Mouse (Mus musculus): ENCODE results near the gene Adamtsl4. TPM values are rescaled to one million over a fixed set of nuclear protein-coding genes. Genes with fewer than 3 reads are reported as not detected.
A peak's percentile ranks its signal among the peaks of the same experiment; 100 is the strongest.

Gene Adamtsl4
- 0.13 TPM in 1 of 2 replicates, not detected in the other for total RNA-seq (2017)

DNA sequence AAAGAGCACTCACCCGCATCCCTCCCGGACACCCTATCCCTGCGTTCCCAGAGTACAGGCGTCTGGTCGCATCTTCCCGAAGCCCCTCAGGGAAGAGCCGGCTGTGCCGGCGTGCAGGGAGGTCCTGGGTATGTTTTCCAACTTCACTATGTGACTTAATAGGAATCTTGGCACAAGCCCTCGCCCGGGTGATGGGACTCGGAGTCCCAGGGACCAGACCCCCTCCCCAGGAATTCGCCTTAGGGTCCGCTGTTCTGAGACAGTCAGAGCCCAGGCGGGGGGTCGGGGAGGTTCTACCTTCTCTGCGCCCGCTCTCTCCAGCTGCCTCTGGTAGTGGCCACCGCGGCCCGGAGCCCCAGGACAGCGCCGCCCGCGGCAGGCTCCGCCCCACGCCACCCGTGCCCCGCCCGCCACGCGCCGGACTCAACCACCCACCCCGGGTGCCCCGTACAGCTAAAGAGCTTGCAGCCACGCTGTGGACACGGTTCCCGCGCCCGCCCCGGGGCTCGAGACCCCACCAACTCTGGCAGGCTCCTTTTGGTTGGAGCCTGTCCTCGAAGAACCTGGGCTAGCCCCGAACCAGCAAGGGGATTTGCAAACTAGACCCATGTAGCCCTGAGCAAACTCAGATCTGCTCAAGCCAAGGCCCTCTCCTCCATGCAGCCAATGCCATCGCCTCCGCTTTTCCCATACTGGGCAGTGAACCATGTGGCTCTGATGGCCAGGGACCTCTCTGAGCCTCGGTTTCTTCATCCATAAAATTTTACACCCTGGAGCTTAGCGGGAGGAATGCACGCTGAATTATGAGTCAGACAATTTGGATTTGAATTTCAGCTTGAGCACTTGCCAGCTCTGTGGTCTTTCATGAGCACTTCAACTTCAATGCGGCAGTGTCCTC lies at the start of gene Adamtsl4:
Gene Adamtsl4, minus strand, starts transcription at position 394 of the 898 bp plus-strand sequence.
- ATAC-seq (replicated peaks in 1 of 2; ENCODE audit: insufficient read depth in 1 of 2, low FRiP score in 2 of 2, low TSS enrichment in 1 of 2, low read depth in 1 of 2, poor library complexity in 2 of 2, severe bottlenecking in 2 of 2), result peak; percentile 42 to 49; a peak in 1 of 4 replicates

DNA sequence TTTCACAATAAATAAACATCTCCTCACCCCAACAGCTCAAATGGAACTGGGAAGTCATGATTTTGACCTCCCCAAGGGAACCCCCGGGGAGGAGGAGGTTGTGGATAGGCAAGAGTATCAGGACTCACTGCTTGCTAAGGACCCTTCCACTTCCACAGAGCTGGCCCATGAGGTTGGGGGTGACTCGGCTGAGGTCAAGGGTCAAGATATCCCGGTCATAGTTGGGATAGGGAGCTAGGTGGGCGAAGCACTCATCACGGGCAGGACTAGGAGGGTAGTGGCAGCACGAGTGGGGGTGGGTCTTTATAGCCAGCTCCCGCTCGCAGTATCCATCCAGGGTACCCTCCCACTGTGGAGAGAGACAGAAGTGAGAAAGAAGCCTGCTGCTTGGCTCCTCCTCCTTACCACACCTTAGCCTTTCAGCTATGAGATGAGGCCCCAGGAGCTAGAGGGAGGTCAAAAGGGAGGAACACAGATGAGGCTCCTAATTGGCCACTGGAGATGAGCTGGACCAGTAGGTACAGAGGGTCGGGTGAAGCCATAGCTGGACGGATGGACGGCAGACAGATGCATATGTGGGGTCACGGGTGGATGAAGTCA lies 47.5 kb upstream of the Adamtsl4 start:
- no peak for ATAC-seq (replicated peaks in 1 of 2; ENCODE audit: insufficient read depth in 1 of 2, low FRiP score in 2 of 2, low TSS enrichment in 1 of 2, low read depth in 1 of 2, poor library complexity in 2 of 2, severe bottlenecking in 2 of 2)

DNA sequence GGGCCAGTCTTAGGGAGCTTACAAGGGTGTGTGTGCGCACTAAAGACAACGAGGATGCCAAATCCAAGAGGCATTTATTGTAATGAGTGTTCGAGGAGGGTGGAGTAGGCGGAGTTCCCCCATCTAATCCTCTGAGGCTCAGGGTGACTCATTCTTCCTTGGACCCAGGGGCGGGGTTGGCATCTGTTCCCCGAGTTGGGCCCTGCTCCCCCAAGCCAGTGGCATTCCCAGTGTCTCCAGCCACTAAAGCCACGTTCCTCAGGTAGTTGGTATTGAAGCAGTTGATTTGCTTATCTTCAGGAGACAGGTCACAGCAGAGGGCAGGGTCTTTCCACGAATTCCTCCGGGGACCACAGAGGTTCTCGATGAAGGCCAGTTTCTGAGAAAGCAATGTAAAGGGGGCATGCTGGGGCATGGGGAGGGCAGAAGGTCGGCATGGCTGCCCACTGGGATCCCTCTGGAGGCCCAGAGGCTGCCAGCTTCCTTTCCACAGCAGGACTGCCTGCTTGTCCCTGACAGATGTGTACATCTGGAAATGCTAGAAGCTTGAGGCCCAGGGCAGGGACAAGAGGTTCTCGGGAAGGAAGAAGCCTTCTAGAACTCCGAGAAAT lies 46.5 kb upstream of the Adamtsl4 start:
- no peak for ATAC-seq (replicated peaks in 1 of 2; ENCODE audit: insufficient read depth in 1 of 2, low FRiP score in 2 of 2, low TSS enrichment in 1 of 2, low read depth in 1 of 2, poor library complexity in 2 of 2, severe bottlenecking in 2 of 2)

DNA sequence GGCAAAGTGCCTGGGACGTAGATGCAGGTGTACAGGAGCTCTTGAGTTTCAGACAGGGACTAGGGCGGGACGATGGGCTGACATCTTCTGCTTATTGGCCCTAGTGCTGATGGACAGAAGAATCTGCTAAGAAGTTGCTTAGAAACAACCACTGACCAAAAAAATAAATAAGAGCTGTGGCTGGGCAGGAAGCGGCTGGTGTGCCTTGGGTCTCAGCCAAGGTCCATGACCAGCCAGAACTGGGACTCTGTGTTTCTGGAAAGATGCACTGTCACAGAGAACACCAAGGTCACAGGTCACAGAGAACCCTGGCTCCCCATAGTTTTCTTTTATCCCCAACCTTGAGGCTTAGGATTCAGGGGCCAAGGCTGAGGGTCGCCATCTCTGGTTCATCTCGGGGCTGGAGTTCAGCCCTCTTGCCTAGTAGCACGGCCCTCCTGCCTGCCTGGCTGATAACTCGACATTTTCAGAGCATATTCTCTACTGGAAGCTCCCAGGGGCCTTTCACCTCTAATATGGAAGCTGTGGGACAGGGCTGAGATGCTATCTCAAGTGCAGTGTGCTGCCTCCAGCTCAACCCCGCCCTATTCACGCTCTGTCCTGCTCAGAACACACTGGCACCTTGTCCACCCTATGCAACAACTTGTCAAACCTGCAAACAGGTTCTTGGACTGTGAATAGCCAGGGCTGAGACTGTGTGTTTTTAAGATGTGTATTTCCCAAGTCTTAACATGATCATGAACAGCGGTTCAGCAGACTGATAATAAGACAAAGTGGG lies 45.2 kb upstream of the Adamtsl4 start:
- ATAC-seq (replicated peaks in 1 of 2; ENCODE audit: insufficient read depth in 1 of 2, low FRiP score in 2 of 2, low TSS enrichment in 1 of 2, low read depth in 1 of 2, poor library complexity in 2 of 2, severe bottlenecking in 2 of 2), result peak; percentile 54 to 64; a peak in 3 of 4 replicates

DNA sequence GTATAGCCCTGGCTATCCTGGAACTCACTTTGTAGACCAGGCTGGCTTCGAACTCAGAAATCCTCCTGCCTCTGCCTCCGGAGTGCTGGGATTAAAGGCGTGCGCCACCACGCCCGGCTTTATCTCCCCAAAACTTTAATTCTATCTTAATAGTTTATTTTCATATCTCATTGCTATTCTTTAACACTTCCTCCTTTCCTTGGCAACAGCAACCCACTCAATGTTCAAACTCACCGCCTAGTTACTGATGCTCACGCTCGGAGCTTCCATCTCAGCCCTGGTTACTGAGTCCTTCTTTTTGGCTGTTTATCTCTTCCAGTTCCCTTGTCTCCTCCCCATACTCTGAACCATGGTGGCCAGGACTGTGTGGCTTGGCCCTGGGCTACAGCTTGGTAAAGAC lies 44.6 kb upstream of the Adamtsl4 start:
- ATAC-seq (replicated peaks in 1 of 2; ENCODE audit: insufficient read depth in 1 of 2, low FRiP score in 2 of 2, low TSS enrichment in 1 of 2, low read depth in 1 of 2, poor library complexity in 2 of 2, severe bottlenecking in 2 of 2), result peak in 1 of 2 experiments; percentile 34; a peak in 2 of 4 replicates

DNA sequence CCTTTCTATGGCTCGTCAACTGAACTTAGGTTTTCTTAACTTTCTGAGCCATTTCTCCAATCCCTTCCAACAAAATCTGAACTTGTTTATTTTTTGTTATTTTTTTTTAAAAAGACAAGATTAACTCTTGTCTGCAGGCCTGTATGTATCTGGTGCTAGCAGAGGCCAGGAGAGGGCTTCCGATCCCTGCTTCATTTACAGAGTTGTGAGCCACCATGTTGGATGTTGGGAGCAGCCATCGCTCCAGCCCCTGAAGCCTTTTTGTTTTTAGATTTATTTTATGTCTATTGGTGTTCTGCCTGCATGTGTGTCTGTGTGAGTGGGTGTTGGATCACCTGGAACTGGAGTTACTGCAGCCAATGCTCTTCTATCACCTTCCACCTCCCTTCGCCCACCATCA lies 44.1 kb upstream of the Adamtsl4 start:
- ATAC-seq (replicated peaks in 1 of 2; ENCODE audit: insufficient read depth in 1 of 2, low FRiP score in 2 of 2, low TSS enrichment in 1 of 2, low read depth in 1 of 2, poor library complexity in 2 of 2, severe bottlenecking in 2 of 2), result no peak

DNA sequence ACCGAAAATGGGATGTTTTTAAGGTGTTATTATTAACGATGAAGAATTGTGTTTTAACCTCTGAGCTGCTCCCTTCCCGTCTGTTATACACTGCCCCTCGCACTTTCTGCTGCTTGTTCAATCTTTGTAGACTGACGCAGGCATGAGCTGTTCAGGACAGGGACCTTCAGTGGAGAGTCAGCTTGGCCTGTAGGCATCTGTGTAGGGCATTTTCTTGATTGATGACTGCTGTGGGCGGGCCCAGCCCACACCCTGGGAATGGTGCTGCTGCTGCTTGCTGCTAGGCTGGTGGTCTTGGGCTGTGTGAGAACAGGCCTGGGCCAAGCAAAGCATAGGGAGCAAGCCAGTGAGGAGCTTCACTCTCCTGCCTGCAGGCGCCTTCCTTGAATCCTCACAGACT lies 42.7 kb upstream of the Adamtsl4 start:
- no peak for ATAC-seq (replicated peaks in 1 of 2; ENCODE audit: insufficient read depth in 1 of 2, low FRiP score in 2 of 2, low TSS enrichment in 1 of 2, low read depth in 1 of 2, poor library complexity in 2 of 2, severe bottlenecking in 2 of 2)

DNA sequence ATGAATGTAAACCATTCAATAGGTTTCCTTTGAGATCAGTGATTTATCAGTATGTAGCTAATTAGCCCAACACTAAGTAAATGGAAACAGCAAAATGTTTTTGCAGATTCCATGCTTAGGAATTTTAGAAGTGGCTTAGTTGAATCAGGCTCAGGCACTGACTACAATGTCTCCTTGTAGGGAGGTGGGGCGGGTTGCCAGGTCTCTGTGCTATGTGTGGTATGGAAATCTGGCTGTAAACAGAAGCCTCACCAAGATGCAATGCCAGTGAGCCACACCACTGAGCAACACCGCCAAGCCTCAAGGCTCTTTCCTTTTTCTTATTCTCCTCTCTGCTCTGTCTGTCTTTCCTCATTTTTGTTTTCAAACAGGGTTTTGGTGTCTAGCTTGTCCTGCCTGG lies 41.2 kb upstream of the Adamtsl4 start:
- ATAC-seq (replicated peaks in 1 of 2; ENCODE audit: insufficient read depth in 1 of 2, low FRiP score in 2 of 2, low TSS enrichment in 1 of 2, low read depth in 1 of 2, poor library complexity in 2 of 2, severe bottlenecking in 2 of 2), result no peak

DNA sequence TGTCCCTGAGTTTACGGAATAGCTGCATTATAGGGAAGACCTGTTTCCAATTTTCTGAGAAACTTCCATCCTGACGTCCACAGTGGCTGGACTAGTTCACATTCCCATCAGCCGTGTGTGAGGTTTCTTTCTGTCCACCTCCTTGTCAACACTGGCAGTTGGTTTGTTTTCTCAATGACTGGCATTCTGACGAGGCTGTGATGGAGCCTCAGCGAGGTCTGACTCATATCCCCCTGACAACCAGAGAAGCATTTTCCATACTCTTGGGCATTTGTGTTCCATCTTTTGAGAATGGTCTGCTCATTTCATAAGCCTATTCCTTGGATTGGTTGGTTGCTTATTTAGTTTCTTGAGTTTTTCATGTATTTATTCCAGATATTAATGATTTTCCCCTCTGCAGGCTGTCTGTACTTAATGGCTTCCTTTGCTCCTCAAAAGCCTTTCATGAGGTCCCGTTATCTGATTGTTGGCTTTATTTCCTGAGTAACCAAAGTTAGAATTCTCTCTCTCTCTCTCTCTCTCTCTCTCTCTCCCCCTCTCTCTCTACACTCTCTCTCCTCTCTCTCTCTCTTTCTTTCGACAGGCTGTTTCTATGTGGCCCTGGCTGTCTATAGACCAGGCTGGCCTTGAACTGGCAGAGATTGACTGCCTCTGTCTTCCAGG lies 39.1 kb upstream of the Adamtsl4 start:
- ATAC-seq (replicated peaks in 1 of 2; ENCODE audit: insufficient read depth in 1 of 2, low FRiP score in 2 of 2, low TSS enrichment in 1 of 2, low read depth in 1 of 2, poor library complexity in 2 of 2, severe bottlenecking in 2 of 2), result no peak

DNA sequence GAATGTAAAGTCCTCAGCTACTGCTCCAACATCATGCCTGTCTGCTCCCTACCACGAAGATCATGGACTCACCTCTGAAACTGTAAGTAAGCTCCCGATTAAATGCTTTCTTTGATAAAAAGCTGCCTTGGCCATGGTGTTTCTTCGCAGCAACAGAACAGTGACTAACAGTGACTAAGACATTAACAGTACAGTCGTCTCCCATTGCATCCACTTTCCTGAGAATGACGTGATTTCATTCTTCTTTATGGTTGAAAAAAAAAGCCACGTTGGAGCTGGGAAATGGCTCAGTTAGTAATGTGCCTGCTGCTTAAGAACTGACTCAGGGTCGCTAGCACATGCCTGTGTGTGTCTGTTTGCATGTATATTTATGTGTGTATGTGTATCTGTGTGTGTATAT lies 38.1 kb upstream of the Adamtsl4 start:
- ATAC-seq (replicated peaks in 1 of 2; ENCODE audit: insufficient read depth in 1 of 2, low FRiP score in 2 of 2, low TSS enrichment in 1 of 2, low read depth in 1 of 2, poor library complexity in 2 of 2, severe bottlenecking in 2 of 2), result no peak

DNA sequence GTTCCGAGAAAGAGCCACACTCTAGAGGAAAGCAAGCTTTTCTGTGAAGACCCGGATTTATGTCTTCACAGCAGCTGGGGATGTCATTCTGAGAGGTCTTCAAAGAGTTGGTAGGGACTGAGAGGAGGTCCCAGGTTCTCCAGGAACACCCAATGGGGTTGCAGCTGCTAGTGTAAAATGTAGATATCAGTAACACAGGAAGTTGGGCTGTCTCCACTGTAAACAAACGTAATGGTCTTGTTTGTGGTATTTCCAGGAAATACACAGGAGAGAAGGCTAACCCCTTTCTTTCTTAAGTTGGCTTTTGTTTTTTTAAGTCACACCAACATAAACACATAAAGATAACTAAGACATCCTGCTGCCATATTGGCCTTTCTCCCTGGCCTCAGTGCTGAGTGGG lies 34.7 kb upstream of the Adamtsl4 start:
- no peak for ATAC-seq (replicated peaks in 1 of 2; ENCODE audit: insufficient read depth in 1 of 2, low FRiP score in 2 of 2, low TSS enrichment in 1 of 2, low read depth in 1 of 2, poor library complexity in 2 of 2, severe bottlenecking in 2 of 2)

DNA sequence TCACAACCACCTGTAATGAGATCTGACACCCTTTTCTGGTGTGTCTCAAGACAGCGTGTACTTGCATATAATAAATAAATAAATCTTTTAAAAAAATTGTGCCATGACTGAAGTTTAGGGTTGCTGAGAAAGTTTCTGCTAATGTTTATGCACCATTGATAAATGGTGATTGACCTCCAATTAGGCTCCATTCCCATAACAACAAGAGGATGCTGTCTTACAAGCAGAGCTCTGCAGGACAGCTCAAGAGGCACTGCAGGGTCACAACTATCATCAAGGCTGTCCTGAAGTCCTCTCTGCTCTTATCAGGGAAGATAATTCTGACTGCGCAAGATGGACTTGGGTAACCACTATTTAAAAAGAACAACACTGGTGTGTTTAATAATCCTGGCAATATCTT lies 30.4 kb upstream of the Adamtsl4 start:
- no peak for ATAC-seq (replicated peaks in 1 of 2; ENCODE audit: insufficient read depth in 1 of 2, low FRiP score in 2 of 2, low TSS enrichment in 1 of 2, low read depth in 1 of 2, poor library complexity in 2 of 2, severe bottlenecking in 2 of 2)

DNA sequence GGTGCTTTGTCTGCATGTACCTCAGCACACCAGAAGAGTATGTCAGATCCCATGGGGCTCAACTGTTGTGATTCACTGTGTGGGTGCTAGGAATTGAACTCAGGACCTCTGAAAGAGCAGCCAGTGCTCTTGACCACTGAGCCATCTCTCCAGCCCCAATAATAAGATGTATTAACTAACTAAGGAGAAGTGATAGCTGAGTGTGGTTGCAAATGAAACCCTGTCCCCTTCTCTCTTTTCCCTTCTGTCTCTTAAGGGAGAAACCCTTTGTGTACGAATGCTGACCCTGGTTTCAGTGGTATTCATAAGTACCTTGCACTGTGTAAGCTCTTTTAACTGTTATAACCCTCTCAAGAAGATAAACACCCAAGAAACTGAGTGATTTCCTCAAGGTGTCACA lies 28.4 kb upstream of the Adamtsl4 start:
- no peak for ATAC-seq (replicated peaks in 1 of 2; ENCODE audit: insufficient read depth in 1 of 2, low FRiP score in 2 of 2, low TSS enrichment in 1 of 2, low read depth in 1 of 2, poor library complexity in 2 of 2, severe bottlenecking in 2 of 2)

DNA sequence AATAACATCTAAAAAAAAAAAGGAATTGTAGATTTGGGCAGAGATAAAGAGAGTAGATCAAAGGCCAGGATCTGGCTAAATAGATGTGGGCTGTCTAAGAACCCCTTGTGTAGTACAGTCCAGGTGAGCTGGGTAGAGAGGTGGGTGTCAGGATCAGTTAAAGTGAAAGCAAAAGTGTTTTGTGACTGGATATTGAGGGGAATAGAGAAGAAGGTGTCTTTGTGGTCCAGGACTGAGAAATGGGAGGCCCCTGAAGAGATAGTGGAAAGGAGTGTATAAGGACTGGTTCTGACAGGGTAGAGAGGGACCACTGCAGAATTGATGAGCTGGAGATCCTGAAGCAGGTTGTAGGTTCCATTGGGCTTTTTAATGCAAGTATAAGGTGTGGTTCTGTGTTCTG lies 22.2 kb upstream of the Adamtsl4 start:
- no peak for ATAC-seq (replicated peaks in 1 of 2; ENCODE audit: insufficient read depth in 1 of 2, low FRiP score in 2 of 2, low TSS enrichment in 1 of 2, low read depth in 1 of 2, poor library complexity in 2 of 2, severe bottlenecking in 2 of 2)

DNA sequence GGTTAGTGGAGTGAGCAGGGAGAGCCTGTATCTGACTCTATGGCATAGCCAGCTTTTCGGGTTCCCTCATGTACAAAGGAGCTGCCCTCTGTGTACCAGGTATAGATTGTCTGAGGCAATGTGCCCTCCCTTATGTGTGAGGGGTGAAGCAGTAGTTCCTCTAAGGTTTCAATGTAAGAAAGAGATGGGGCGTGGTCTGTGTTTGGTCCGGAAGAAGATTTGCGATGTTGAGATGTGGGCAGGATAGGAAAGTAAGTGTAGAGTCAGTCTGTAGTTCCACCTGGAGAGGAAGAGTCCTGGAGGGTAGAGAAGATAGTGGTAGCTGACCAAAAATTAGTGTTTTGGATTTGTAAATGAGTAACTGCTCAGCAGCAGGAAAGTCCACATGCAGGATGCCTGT lies 21.3 kb upstream of the Adamtsl4 start:
- no peak for ATAC-seq (replicated peaks in 1 of 2; ENCODE audit: insufficient read depth in 1 of 2, low FRiP score in 2 of 2, low TSS enrichment in 1 of 2, low read depth in 1 of 2, poor library complexity in 2 of 2, severe bottlenecking in 2 of 2)

DNA sequence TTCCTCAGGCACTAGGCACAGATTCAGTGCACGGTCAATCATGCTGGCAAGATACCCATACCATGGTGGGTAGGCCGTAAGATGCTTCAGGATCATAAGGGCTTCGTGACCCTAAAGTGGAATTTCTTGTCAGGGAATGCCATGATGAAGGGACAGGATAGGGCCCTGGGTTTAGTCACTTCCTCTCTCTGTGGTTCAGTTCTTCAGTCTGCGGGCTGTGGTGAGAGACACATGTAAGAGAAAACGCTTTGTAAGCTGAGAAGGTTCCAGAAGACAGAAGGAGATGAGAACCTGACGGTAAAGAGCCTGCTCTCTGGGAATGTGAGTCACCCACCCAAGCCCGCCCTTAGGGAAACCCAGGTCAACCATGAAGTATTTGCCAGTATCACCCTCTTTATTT lies 19.8 kb upstream of the Adamtsl4 start:
- peak; percentile 50 to 63; a peak in 3 of 4 replicates for ATAC-seq (replicated peaks in 1 of 2; ENCODE audit: insufficient read depth in 1 of 2, low FRiP score in 2 of 2, low TSS enrichment in 1 of 2, low read depth in 1 of 2, poor library complexity in 2 of 2, severe bottlenecking in 2 of 2)

DNA sequence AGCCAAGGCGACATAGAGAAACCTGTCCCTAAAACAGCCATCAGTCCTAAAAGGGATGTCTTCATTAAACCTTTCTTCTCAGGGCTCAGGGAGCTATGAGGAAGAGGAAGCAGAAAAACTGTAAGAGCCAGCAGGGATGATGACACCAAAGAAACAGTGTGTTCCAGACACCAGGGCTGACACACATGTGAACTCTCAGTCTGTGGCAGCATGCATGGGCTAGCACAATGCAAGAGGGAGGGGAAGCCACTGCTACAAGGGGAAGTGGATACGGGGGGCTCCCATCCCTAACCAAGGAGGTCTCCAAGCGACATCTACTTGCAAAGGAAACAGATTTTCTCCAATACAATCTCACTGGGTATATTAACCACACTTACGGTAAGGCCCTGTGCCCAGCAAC lies 18.6 kb upstream of the Adamtsl4 start:
- ATAC-seq (replicated peaks in 1 of 2; ENCODE audit: insufficient read depth in 1 of 2, low FRiP score in 2 of 2, low TSS enrichment in 1 of 2, low read depth in 1 of 2, poor library complexity in 2 of 2, severe bottlenecking in 2 of 2), result peak; percentile 49 to 52; a peak in 3 of 4 replicates
